8 mouse cellular contexts compared by ENCODE assay signal in the genomic region with DNA sequence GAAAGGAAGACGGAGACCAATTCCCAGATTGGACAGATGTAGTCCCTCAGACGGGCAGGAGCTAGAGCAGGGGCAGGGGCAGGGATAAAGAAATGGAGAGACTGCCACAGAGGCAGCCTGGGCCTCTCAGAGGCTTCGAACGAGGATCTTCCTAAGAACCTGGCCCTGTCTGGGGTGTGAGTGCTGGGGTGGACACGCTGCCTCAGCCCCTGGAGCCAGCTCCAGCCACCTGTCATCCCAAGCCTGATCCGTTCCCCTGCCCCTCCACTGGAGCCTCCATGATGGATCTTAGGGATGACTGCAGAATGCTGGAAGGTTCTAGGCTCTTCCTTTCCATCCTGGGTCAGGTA. TPM values are rescaled to one million over a fixed set of nuclear protein-coding genes. Genes with fewer than 3 reads are reported as not detected.
A peak's percentile ranks its signal among the peaks of the same experiment; 100 is the strongest.
DNase-seq lines count a peak whose midpoint lies in the region; ATAC-seq and TF ChIP-seq lines count a peak whose summit lies in the region.

No protein-coding gene starts in this region.

- peaks cover 68% of the 10 kb centered on the region for H3K79me2 ChIP-seq in C2C12 (ENCODE audit: control insufficient read depth, insufficient read depth)

- WGBS in forebrain, embryonic 16.5 days: 35% methylated on average over 6 of the region's 6 CpGs
- 61% methylated on average over 6 of the region's 6 CpGs for WGBS in limb, embryonic 13.5 days

- no peaks in the 10 kb centered on the region for H3K27me3 ChIP-seq in C2C12 (ENCODE audit: control insufficient read depth, insufficient read depth, insufficient read length)
- H3K27me3 ChIP-seq in forebrain, embryonic 16.5 days (replicated peaks; ENCODE audit: control insufficient read depth, insufficient read depth, low read length): no peaks in the 10 kb centered on the region
- no peaks in the 10 kb centered on the region for H3K27me3 ChIP-seq in limb, embryonic 13.5 days

- peak overlapping the region; percentile 91 for H3K27ac ChIP-seq in forebrain, embryonic 16.5 days (ENCODE audit: low read length)
- peak overlapping the region; percentile 89 for H3K27ac ChIP-seq in limb, embryonic 13.5 days

- ATAC-seq in forebrain, embryonic 16.5 days: no peak
- no peak for ATAC-seq in limb, embryonic 13.5 days (ENCODE audit: low FRiP score, low read depth)

- TF ChIP-seq CTCF in C2C12 (IDR thresholded peaks at IDR 0.05; ENCODE audit: control insufficient read depth, insufficient read depth, insufficient read length): no peak

- H3K4me1 ChIP-seq in forebrain, embryonic 16.5 days (replicated peaks; ENCODE audit: control insufficient read depth, insufficient read depth, low read length): peaks cover 43% of the 10 kb centered on the region
- peaks cover 69% of the 10 kb centered on the region for H3K4me1 ChIP-seq in limb, embryonic 13.5 days

- peak overlapping the region; percentile 18 for H3ac ChIP-seq in C2C12 (ENCODE audit: control insufficient read depth, insufficient read length, low read depth)

- peaks cover 8% of the 10 kb centered on the region for H3K36me3 ChIP-seq in C2C12 (ENCODE audit: control insufficient read depth, insufficient read depth)
- H3K36me3 ChIP-seq in forebrain, embryonic 16.5 days (ENCODE audit: control insufficient read depth, insufficient read depth): no peaks in the 10 kb centered on the region
- peaks cover 7% of the 10 kb centered on the region; the same call in 1 of the 2 replicates for H3K36me3 ChIP-seq in limb, embryonic 13.5 days

- H3K9me3 ChIP-seq in forebrain, embryonic 16.5 days (ENCODE audit: control insufficient read depth, low read length): no peaks in the 10 kb centered on the region
- no peaks in the 10 kb centered on the region for H3K9me3 ChIP-seq in limb, embryonic 13.5 days

- peaks cover 20% of the 10 kb centered on the region for H3K79me3 ChIP-seq in C2C12 (ENCODE audit: low read depth)

- no peak overlapping the region for H3K4me2 ChIP-seq in forebrain, embryonic 16.5 days (ENCODE audit: low read length)
- 0 out of 2 replicates have a peak overlapping the region, but pooled peaks have one; percentile 35 for H3K4me2 ChIP-seq in limb, embryonic 13.5 days (replicated peaks)

- no peak overlapping the region for H3K4me3 ChIP-seq in C2C12 (ENCODE audit: insufficient read depth, poor library complexity, severe bottlenecking)
- no peak overlapping the region for H3K4me3 ChIP-seq in forebrain, embryonic 16.5 days (replicated peaks; ENCODE audit: low read length)
- no peak overlapping the region for H3K4me3 ChIP-seq in limb, embryonic 13.5 days

- peak; percentile 45 for DNase-seq in gastrocnemius, postnatal 25 days
- DNase-seq in gastrocnemius, adult 18-20 months (ENCODE audit: low spot score): no peak
- no peak for DNase-seq in thymus, adult 18-20 months
- no peak for DNase-seq in right cerebral cortex, postnatal 14 days
- DNase-seq in gastrocnemius, postnatal 4 days (ENCODE audit: low spot score in 2 of 2): no peak

- H3K9ac ChIP-seq in forebrain, embryonic 16.5 days (replicated peaks; ENCODE audit: low read depth, low read length): no peak overlapping the region
- 0 out of 2 replicates have a peak overlapping the region, but pooled peaks have one; percentile 51 for H3K9ac ChIP-seq in limb, embryonic 13.5 days

TF ChIP-seq in C2C12, 6 proteins besides CTCF, POLR2A, EP300 and RAD21:
- TF ChIP-seq FOSL1 (IDR thresholded peaks at IDR 0.05; ENCODE audit: insufficient read depth, low read length, poor library complexity, severe bottlenecking) (no peak), MAX (IDR thresholded peaks at IDR 0.05) (no peak), CEBPB (IDR thresholded peaks at IDR 0.05; ENCODE audit: low read depth) (no peak), USF1 (IDR thresholded peaks at IDR 0.05; ENCODE audit: low read depth) (no peak), MYOG (IDR thresholded peaks at IDR 0.05; ENCODE audit: control insufficient read depth, extremely low read depth, insufficient read length) (no peak), MYOD1 (IDR thresholded peaks at IDR 0.05; ENCODE audit: control insufficient read depth, insufficient read length, low read depth) (no peak)

RNA-seq across cellular contexts. Expression of a gene that starts 20.2 kb away (rescaled TPM):
- 10 to 100 TPM; 76.3 to 78.6 TPM for total RNA-seq in gastrocnemius, postnatal 25 days (2021)
- 100 to 1,000 TPM in 1 of 2 experiments, 10 to 100 TPM in 1; 95.6 to 121 TPM for total RNA-seq in gastrocnemius, adult 18-20 months (2021)
- 16.2 TPM for polyA plus RNA-seq in C2C12 (2012; fragmentation: generic; extraction: Trizol)
- polyA plus RNA-seq in forebrain, embryonic 16.5 days (2015; fragmentation: Nextera tagmentation; extraction: Ambion mirVana): 36.0 and 40.3 TPM in 2 replicates
- polyA plus RNA-seq in limb, embryonic 13.5 days (2015; fragmentation: Nextera tagmentation; extraction: Ambion mirVana): 37.2 and 37.7 TPM in 2 replicates
- total RNA-seq in gastrocnemius, postnatal 4 days (2021): 10 to 100 TPM; 47.4 to 53.8 TPM

RNA-seq across cellular contexts. Expression of a gene that starts 50.0 kb away (rescaled TPM):
- 10 to 100 TPM; 47.1 to 47.6 TPM for total RNA-seq in gastrocnemius, postnatal 25 days (2021)
- 10 to 100 TPM; 84.6 to 89.9 TPM for total RNA-seq in gastrocnemius, adult 18-20 months (2021)
- polyA plus RNA-seq in C2C12 (2012; fragmentation: generic; extraction: Trizol): 13.3 TPM
- polyA plus RNA-seq in forebrain, embryonic 16.5 days (2015; fragmentation: Nextera tagmentation; extraction: Ambion mirVana): 59.7 and 68.1 TPM in 2 replicates
- polyA plus RNA-seq in limb, embryonic 13.5 days (2015; fragmentation: Nextera tagmentation; extraction: Ambion mirVana): 46.8 and 48.9 TPM in 2 replicates
- total RNA-seq in gastrocnemius, postnatal 4 days (2021): 10 to 100 TPM; 39.5 to 44.8 TPM
